Mouse (Mus musculus): Measurements from ENCODE around the gene Ivns1abp. TPM values are rescaled to one million over a fixed set of nuclear protein-coding genes. Genes with fewer than 3 reads are reported as not detected.
"Not testable (repeated sequence)": the region's sequence is repeated elsewhere in the genome, so short reads cannot be mapped to it uniquely, and the experiment has no call there.

Ivns1abp gene
- polyA plus RNA-seq, 1 experiment from 2014 or later: 230 TPM

- H3K27ac ChIP-seq (ENCODE audit: low read length): peak overlapping the region; percentile 48
- peak overlapping the region; percentile 93 for H3K4me3 ChIP-seq (ENCODE audit: low read length)
- peak overlapping the region; percentile 79 for H3K4me2 ChIP-seq (ENCODE audit: low read depth, low read length)
- H3K27me3 ChIP-seq (ENCODE audit: control insufficient read depth, insufficient read depth, low read depth, low read length): no peaks in the 10 kb centered on the region
- H3K36me3 ChIP-seq (ENCODE audit: control insufficient read depth, insufficient read depth, low read length): 0 out of 2 replicates have a peak, but pooled peaks cover 7% of the 10 kb centered on the region
- peak overlapping the region; percentile 89 for H3K9ac ChIP-seq (ENCODE audit: low read length)
- peaks cover 34% of the 10 kb centered on the region for H3K4me1 ChIP-seq (replicated peaks; ENCODE audit: control insufficient read depth, insufficient read depth, low read length)
- no peak for ATAC-seq (ENCODE audit: low read depth)
- H3K9me3 ChIP-seq (ENCODE audit: control insufficient read depth, low read length): no peaks in the 10 kb centered on the region
Observed at GRCm38 (mm10) chr1:151345863-151346195, 1.6 kb downstream of the Ivns1abp start.

GRCm38 (mm10) chr1:151346681-151347127 is 2.4 kb downstream of the Ivns1abp start:
- peak overlapping the region; percentile 93 for H3K4me3 ChIP-seq (ENCODE audit: low read length)
- WGBS: 20% methylated on average over 6 of the region's 6 CpGs
- peak overlapping the region; percentile 29 for H3K9ac ChIP-seq (ENCODE audit: low read length)
- H3K36me3 ChIP-seq (ENCODE audit: control insufficient read depth, insufficient read depth, low read length): peaks cover 13% of the 10 kb centered on the region
- no peaks in the 10 kb centered on the region for H3K27me3 ChIP-seq (ENCODE audit: control insufficient read depth, insufficient read depth, low read depth, low read length)
- peaks cover 31% of the 10 kb centered on the region for H3K4me1 ChIP-seq (replicated peaks; ENCODE audit: control insufficient read depth, insufficient read depth, low read length)
- H3K9me3 ChIP-seq (ENCODE audit: control insufficient read depth, low read length): no peaks in the 10 kb centered on the region
- H3K27ac ChIP-seq (ENCODE audit: low read length): peak overlapping the region; percentile 71
- H3K4me2 ChIP-seq (ENCODE audit: low read depth, low read length): peak overlapping the region; percentile 79
- ATAC-seq (ENCODE audit: low read depth): no peak

GRCm38 (mm10) chr1:151348293-151348692 is 4.0 kb downstream of the Ivns1abp start:
- not testable (repeated sequence) for H3K27ac ChIP-seq (ENCODE audit: low read length); ATAC-seq (ENCODE audit: low read depth); H3K9ac ChIP-seq (ENCODE audit: low read length); H3K9me3 ChIP-seq (ENCODE audit: control insufficient read depth, low read length); H3K4me3 ChIP-seq (ENCODE audit: low read length); H3K27me3 ChIP-seq (ENCODE audit: control insufficient read depth, insufficient read depth, low read depth, low read length); H3K4me2 ChIP-seq (ENCODE audit: low read depth, low read length)
- peaks cover 27% of the 10 kb centered on the region for H3K36me3 ChIP-seq (ENCODE audit: control insufficient read depth, insufficient read depth, low read length)
- H3K4me1 ChIP-seq (replicated peaks; ENCODE audit: control insufficient read depth, insufficient read depth, low read length): peaks cover 18% of the 10 kb centered on the region
- 63% methylated on average over 4 of the region's 4 CpGs for WGBS

GRCm38 (mm10) chr1:151352911-151353310 is 8.6 kb downstream of the Ivns1abp start:
- H3K27me3 ChIP-seq (ENCODE audit: control insufficient read depth, insufficient read depth, low read depth, low read length): no peaks in the 10 kb centered on the region
- H3K36me3 ChIP-seq (ENCODE audit: control insufficient read depth, insufficient read depth, low read length): peaks cover 56% of the 10 kb centered on the region
- peaks cover 3% of the 10 kb centered on the region for H3K4me1 ChIP-seq (replicated peaks; ENCODE audit: control insufficient read depth, insufficient read depth, low read length)
- WGBS: 78% methylated on average over 2 of the region's 2 CpGs
- H3K4me3 ChIP-seq (ENCODE audit: low read length): no peak overlapping the region
- no peak overlapping the region for H3K9ac ChIP-seq (ENCODE audit: low read length)
- no peak overlapping the region for H3K27ac ChIP-seq (ENCODE audit: low read length)
- ATAC-seq (ENCODE audit: low read depth): no peak
- no peaks in the 10 kb centered on the region for H3K9me3 ChIP-seq (ENCODE audit: control insufficient read depth, low read length)
- no peak overlapping the region for H3K4me2 ChIP-seq (ENCODE audit: low read depth, low read length)

- no peak overlapping the region for H3K27ac ChIP-seq (ENCODE audit: low read length)
- no peak overlapping the region for H3K9ac ChIP-seq (ENCODE audit: low read length)
- H3K4me2 ChIP-seq (ENCODE audit: low read depth, low read length): no peak overlapping the region
- H3K27me3 ChIP-seq (ENCODE audit: control insufficient read depth, insufficient read depth, low read depth, low read length): no peaks in the 10 kb centered on the region
- no peak overlapping the region for H3K4me3 ChIP-seq (ENCODE audit: low read length)
- H3K4me1 ChIP-seq (replicated peaks; ENCODE audit: control insufficient read depth, insufficient read depth, low read length): no peaks in the 10 kb centered on the region
- no peaks in the 10 kb centered on the region for H3K9me3 ChIP-seq (ENCODE audit: control insufficient read depth, low read length)
- H3K36me3 ChIP-seq (ENCODE audit: control insufficient read depth, insufficient read depth, low read length): peaks cover 70% of the 10 kb centered on the region
- WGBS: 91% methylated on average over 5 of the region's 5 CpGs
- no peak for ATAC-seq (ENCODE audit: low read depth)
Observed at GRCm38 (mm10) chr1:151355994-151356393, 11.7 kb downstream of the Ivns1abp start.

- H3K36me3 ChIP-seq (ENCODE audit: control insufficient read depth, insufficient read depth, low read length): peaks cover 60% of the 10 kb centered on the region
- H3K9ac ChIP-seq (ENCODE audit: low read length): no peak overlapping the region
- WGBS: 85% methylated on average over 3 of the region's 3 CpGs
- no peak overlapping the region for H3K27ac ChIP-seq (ENCODE audit: low read length)
- no peak for ATAC-seq (ENCODE audit: low read depth)
- no peaks in the 10 kb centered on the region for H3K4me1 ChIP-seq (replicated peaks; ENCODE audit: control insufficient read depth, insufficient read depth, low read length)
- H3K27me3 ChIP-seq (ENCODE audit: control insufficient read depth, insufficient read depth, low read depth, low read length): no peaks in the 10 kb centered on the region
- no peak overlapping the region for H3K4me2 ChIP-seq (ENCODE audit: low read depth, low read length)
- no peak overlapping the region for H3K4me3 ChIP-seq (ENCODE audit: low read length)
- H3K9me3 ChIP-seq (ENCODE audit: control insufficient read depth, low read length): no peaks in the 10 kb centered on the region
Observed at GRCm38 (mm10) chr1:151359374-151359773, 15.1 kb downstream of the Ivns1abp start.

- Histone ChIP-seq H3K36me3 (ENCODE audit: control insufficient read depth, insufficient read depth, low read length) (peaks cover 45% of the 10 kb centered on the region), H3K4me2 (ENCODE audit: low read depth, low read length) (no peak overlapping the region), H3K27me3 (ENCODE audit: control insufficient read depth, insufficient read depth, low read depth, low read length) (no peaks in the 10 kb centered on the region), H3K4me1 (replicated peaks; ENCODE audit: control insufficient read depth, insufficient read depth, low read length) (no peaks in the 10 kb centered on the region), H3K9ac (ENCODE audit: low read length) (no peak overlapping the region), H3K9me3 (ENCODE audit: control insufficient read depth, low read length) (no peaks in the 10 kb centered on the region), H3K4me3 (ENCODE audit: low read length) (no peak overlapping the region), H3K27ac (ENCODE audit: low read length) (no peak overlapping the region)
- ATAC-seq (ENCODE audit: low read depth): no peak
- 74% methylated on average over 8 of the region's 8 CpGs for WGBS
Observed at GRCm38 (mm10) chr1:151366944-151367605, 22.8 kb downstream of the Ivns1abp start.

- no peak for ATAC-seq (ENCODE audit: low read depth)
- Histone ChIP-seq H3K4me1 (replicated peaks; ENCODE audit: control insufficient read depth, insufficient read depth, low read length) (no peaks in the 10 kb centered on the region), H3K4me2 (ENCODE audit: low read depth, low read length) (no peak overlapping the region), H3K27ac (ENCODE audit: low read length) (no peak overlapping the region), H3K4me3 (ENCODE audit: low read length) (no peak overlapping the region), H3K27me3 (ENCODE audit: control insufficient read depth, insufficient read depth, low read depth, low read length) (no peaks in the 10 kb centered on the region), H3K9ac (ENCODE audit: low read length) (no peak overlapping the region), H3K36me3 (ENCODE audit: control insufficient read depth, insufficient read depth, low read length) (peaks cover 41% of the 10 kb centered on the region), H3K9me3 (ENCODE audit: control insufficient read depth, low read length) (no peaks in the 10 kb centered on the region)
- WGBS: 80% methylated on average over 5 of the region's 5 CpGs
Observed at GRCm38 (mm10) chr1:151367721-151368324, 23.5 kb downstream of the Ivns1abp start.

GRCm38 (mm10) chr1:151368444-151368843 is 24.2 kb downstream of the Ivns1abp start:
- H3K4me2 ChIP-seq (ENCODE audit: low read depth, low read length): no peak overlapping the region
- 87% methylated on average over 3 of the region's 3 CpGs for WGBS
- no peaks in the 10 kb centered on the region for H3K4me1 ChIP-seq (replicated peaks; ENCODE audit: control insufficient read depth, insufficient read depth, low read length)
- no peaks in the 10 kb centered on the region for H3K27me3 ChIP-seq (ENCODE audit: control insufficient read depth, insufficient read depth, low read depth, low read length)
- no peak overlapping the region for H3K9ac ChIP-seq (ENCODE audit: low read length)
- no peak for ATAC-seq (ENCODE audit: low read depth)
- H3K4me3 ChIP-seq (ENCODE audit: low read length): no peak overlapping the region
- no peaks in the 10 kb centered on the region for H3K9me3 ChIP-seq (ENCODE audit: control insufficient read depth, low read length)
- H3K27ac ChIP-seq (ENCODE audit: low read length): no peak overlapping the region
- peaks cover 35% of the 10 kb centered on the region for H3K36me3 ChIP-seq (ENCODE audit: control insufficient read depth, insufficient read depth, low read length)
